Mouse (Mus musculus) kidney, postnatal 36 days (tissue): ENCODE results near the gene Pla2r1.

Experiments used
- DNase-seq, 2 experiments: peaks; one replicate each; pipeline ENCODE4 v3.0.0; 2021 to 2022; ENCODE audit warnings: mixed read lengths in 2 of 2

Gene Pla2r1

GRCm38 (mm10) chr2:60401694-60402093 lies 151.4 kb downstream of the Pla2r1 start:
- DNase-seq: no peak

GRCm38 (mm10) chr2:60393786-60394185 lies 159.3 kb downstream of the Pla2r1 start:
- no peak for DNase-seq

- no peak for DNase-seq
These were observed 160.8 kb downstream of the Pla2r1 start for GRCm38 (mm10) chr2:60392286-60392685.

GRCm38 (mm10) chr2:60387363-60387762 lies 165.7 kb downstream of the Pla2r1 start:
- DNase-seq: no peak

- no peak for DNase-seq
These were observed 166.3 kb downstream of the Pla2r1 start for GRCm38 (mm10) chr2:60386835-60387234.

- peak; percentile 54 to 56 for DNase-seq
These were observed 168.4 kb downstream of the Pla2r1 start for GRCm38 (mm10) chr2:60384763-60385085.

- no peak for DNase-seq
These were observed 168.9 kb downstream of the Pla2r1 start for GRCm38 (mm10) chr2:60384083-60384762.

- DNase-seq: peak; percentile 87 to 92
These were observed 170.0 kb downstream of the Pla2r1 start, which contains the start of gene Ly75 for GRCm38 (mm10) chr2:60382858-60383669. Gene Ly75 (minus strand): TSS chr2:60383303.

GRCm38 (mm10) chr2:60382346-60382745 lies 170.8 kb downstream of the Pla2r1 start:
- DNase-seq: no peak

GRCm38 (mm10) chr2:60377260-60377659 lies 175.8 kb downstream of the Pla2r1 start:
- no peak for DNase-seq

- DNase-seq: no peak
These were observed 177.4 kb downstream of the Pla2r1 start for GRCm38 (mm10) chr2:60375608-60376107.

- no peak for DNase-seq
These were observed 178.0 kb downstream of the Pla2r1 start for GRCm38 (mm10) chr2:60375126-60375525.

GRCm38 (mm10) chr2:60370188-60370587 lies 182.9 kb downstream of the Pla2r1 start:
- no peak for DNase-seq

- DNase-seq: no peak
These were observed 183.7 kb downstream of the Pla2r1 start for GRCm38 (mm10) chr2:60369454-60369853.

GRCm38 (mm10) chr2:60367871-60368270 lies 185.2 kb downstream of the Pla2r1 start:
- no peak for DNase-seq
